Mouse (Mus musculus) spleen, adult 2 months (tissue): ENCODE data around the gene Suox.

ENCODE experiments used
- CTCF ChIP-seq: fragments of 200-500 bp; IDR thresholded peaks from 2 replicates; pipeline ENCODE4 v1.5.1; 2011; ENCODE audit warnings: mild to moderate bottlenecking, inconsistent platforms; ENCODE audit not compliant: insufficient read depth, insufficient read length, insufficient replicate concordance; ENCODE audit errors: extremely low read depth
- POLR2A ChIP-seq: fragments of 200-500 bp; IDR thresholded peaks from 2 replicates; pipeline ENCODE4 v1.6.1; 2011; ENCODE audit warnings: low read depth, low read length, inconsistent platforms

- TF ChIP-seq CTCF, result no peak
- no peak for TF ChIP-seq POLR2A
Measured at GRCm38 (mm10) chr10:128646139-128647089, 27.5 kb downstream of the Suox start.
